Mouse (Mus musculus): ENCODE measurements around the gene Map4k2. TPM values are rescaled to one million over a fixed set of nuclear protein-coding genes. Genes with fewer than 3 reads are reported as not detected.

The Map4k2 gene
- total and polyA plus RNA-seq, 2 experiments from 2014 or later = 18.6 to 102 TPM

- H3K27ac ChIP-seq = no peak overlapping the region
- no peak overlapping the region for H3K4me2 ChIP-seq (ENCODE audit: low read depth, low read length)
- no peak for TF ChIP-seq CTCF (IDR thresholded peaks at IDR 0.05; ENCODE audit: low read depth)
- ATAC-seq (no peak), DNase-seq (ENCODE audit: low spot score) (no peak)
- H3K27me3 ChIP-seq (ENCODE audit: insufficient read depth, low read length) = no peaks in the 10 kb centered on the region
- 94% methylated on average over 5 of the region's 5 CpGs for WGBS
- H3K4me1 ChIP-seq (ENCODE audit: insufficient read depth, low read length) = peaks cover 4% of the 10 kb centered on the region
- no peaks in the 10 kb centered on the region for H3K9me3 ChIP-seq (ENCODE audit: low read length)
- peaks cover 25% of the 10 kb centered on the region for H3K36me3 ChIP-seq (ENCODE audit: insufficient read depth, low read length)
- H3K4me3 ChIP-seq (ENCODE audit: low read length) = no peak overlapping the region
- no peak overlapping the region for H3K9ac ChIP-seq (replicated peaks; ENCODE audit: low read length)
Observed at GRCm38 (mm10) chr19:6381238-6381637, 40.3 kb downstream of the Map4k2 start.

DNA sequence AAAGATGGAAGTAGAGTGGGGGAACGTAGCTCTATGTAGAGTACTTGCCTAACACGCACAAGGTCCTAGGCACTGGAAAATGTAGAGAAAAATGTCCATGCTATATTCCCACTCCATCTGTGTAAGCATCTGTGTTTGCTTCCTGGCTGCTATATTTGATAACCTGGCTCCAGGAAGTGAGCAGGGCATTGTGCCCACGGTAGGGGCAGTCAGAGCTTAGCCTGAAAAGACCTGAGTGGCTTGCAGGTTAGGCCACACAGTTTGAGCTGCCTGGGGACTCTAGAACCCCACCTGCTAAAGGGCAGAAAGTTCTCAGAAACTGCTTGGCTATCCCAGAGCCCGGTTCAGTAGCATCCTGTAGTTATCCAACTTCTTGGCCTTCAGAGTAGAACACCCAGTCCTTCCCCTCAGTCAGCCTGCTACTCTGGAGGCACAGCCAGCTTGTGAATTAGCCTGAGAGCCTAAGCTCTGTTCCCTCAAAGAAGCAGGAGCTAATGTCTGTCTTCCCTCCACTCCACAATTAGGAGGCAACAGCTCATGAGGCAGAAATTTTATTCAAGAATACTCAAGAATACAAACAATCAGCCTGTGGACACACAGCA is 41.5 kb downstream of the Map4k2 start:
- Histone ChIP-seq H3K9ac (replicated peaks; ENCODE audit: low read length) (no peak overlapping the region), H3K27me3 (ENCODE audit: insufficient read depth, low read length) (no peaks in the 10 kb centered on the region), H3K4me3 (ENCODE audit: low read length) (no peak overlapping the region), H3K36me3 (ENCODE audit: insufficient read depth, low read length) (peaks cover 13% of the 10 kb centered on the region; the same call in 1 of the 2 replicates), H3K27ac (no peak overlapping the region), H3K9me3 (ENCODE audit: low read length) (no peaks in the 10 kb centered on the region), H3K4me2 (ENCODE audit: low read depth, low read length) (no peak overlapping the region), H3K4me1 (ENCODE audit: insufficient read depth, low read length) (peaks cover 4% of the 10 kb centered on the region)
- ATAC-seq (no peak), DNase-seq (ENCODE audit: low spot score) (no peak)
- WGBS = 80% methylated on average over 4 of the region's 4 CpGs
- TF ChIP-seq CTCF (IDR thresholded peaks at IDR 0.05; ENCODE audit: low read depth) = no peak

DNA sequence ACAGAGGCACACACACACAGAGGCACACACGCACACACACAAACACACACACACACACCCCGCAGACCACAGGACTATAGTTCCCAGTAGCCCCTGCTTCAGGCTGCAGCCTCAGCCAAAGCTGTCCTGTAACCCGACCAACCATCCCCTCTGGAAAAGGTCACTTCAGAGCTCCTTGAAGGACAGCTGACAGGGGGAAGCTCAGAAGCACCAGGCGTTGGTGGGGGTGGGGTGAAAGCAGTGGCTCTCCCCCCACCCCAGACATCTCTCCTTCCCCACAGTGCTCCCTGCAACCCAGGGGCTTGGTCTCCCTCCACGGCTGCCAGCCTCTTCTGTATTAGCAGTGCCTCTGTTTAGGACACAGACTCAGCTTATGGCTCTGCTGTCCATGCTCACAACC is 42.5 kb downstream of the Map4k2 start:
- peaks cover 4% of the 10 kb centered on the region; the same call in 1 of the 2 replicates for H3K4me1 ChIP-seq (ENCODE audit: insufficient read depth, low read length)
- no peaks in the 10 kb centered on the region for H3K27me3 ChIP-seq (ENCODE audit: insufficient read depth, low read length)
- no peak for TF ChIP-seq CTCF (IDR thresholded peaks at IDR 0.05; ENCODE audit: low read depth)
- H3K9ac ChIP-seq (replicated peaks; ENCODE audit: low read length) = no peak overlapping the region
- 47% methylated on average over 5 of the region's 5 CpGs for WGBS
- DNase-seq (ENCODE audit: low spot score) (no peak), ATAC-seq (0 out of 2 replicates have a peak, but pooled peaks have one; percentile 21)
- H3K27ac ChIP-seq = peak overlapping the region; percentile 0; the same call in 1 of the 2 replicates
- H3K36me3 ChIP-seq (ENCODE audit: insufficient read depth, low read length) = peaks cover 3% of the 10 kb centered on the region; the same call in 1 of the 2 replicates
- no peaks in the 10 kb centered on the region for H3K9me3 ChIP-seq (ENCODE audit: low read length)
- no peak overlapping the region for H3K4me2 ChIP-seq (ENCODE audit: low read depth, low read length)
- no peak overlapping the region for H3K4me3 ChIP-seq (ENCODE audit: low read length)

DNA sequence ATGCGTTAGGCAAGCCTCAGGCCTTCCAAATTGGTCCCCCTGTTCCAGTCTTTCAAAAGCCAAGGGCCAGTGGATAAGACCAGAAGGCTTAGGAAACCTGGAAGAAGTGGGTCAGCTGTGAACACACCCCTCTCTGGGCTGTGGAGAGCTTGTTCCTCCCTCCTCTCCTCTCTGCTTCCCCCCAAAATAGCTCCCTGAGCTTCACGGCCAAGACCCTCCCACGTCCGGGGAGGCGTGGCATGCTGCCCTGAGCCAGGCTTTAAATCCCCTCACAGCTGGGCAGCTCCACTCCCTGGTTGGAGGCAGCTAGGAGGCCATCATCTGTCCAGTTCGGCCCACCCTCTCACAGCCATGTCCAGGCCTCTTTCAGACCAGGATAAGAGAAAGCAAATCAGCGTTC is 43.2 kb downstream of the Map4k2 start, which contains the start of gene Pygm:
Gene Pygm, plus strand, starts transcription at position 272 of the 400 bp plus-strand sequence.
- H3K4me1 ChIP-seq (ENCODE audit: insufficient read depth, low read length) = peaks cover 4% of the 10 kb centered on the region; the same call in 1 of the 2 replicates
- WGBS = 23% methylated on average over 7 of the region's 7 CpGs
- no peaks in the 10 kb centered on the region for H3K27me3 ChIP-seq (ENCODE audit: insufficient read depth, low read length)
- no peak within 1 kb of the TSS for H3K9ac ChIP-seq (replicated peaks; ENCODE audit: low read length)
- DNase-seq (ENCODE audit: low spot score) = peak; percentile 37
- H3K9me3 ChIP-seq (ENCODE audit: low read length) = no peaks in the 10 kb centered on the region
- H3K27ac ChIP-seq = peak within 1 kb of the TSS; percentile 0; the same call in 1 of the 2 replicates
- H3K36me3 ChIP-seq (ENCODE audit: insufficient read depth, low read length) = no peaks in the 10 kb centered on the region
- H3K4me2 ChIP-seq (ENCODE audit: low read depth, low read length) = no peak within 1 kb of the TSS
- no peak for TF ChIP-seq CTCF (IDR thresholded peaks at IDR 0.05; ENCODE audit: low read depth)
- H3K4me3 ChIP-seq (ENCODE audit: low read length) = no peak within 1 kb of the TSS
- peak; percentile 12; the same call in 1 of the 2 replicates for ATAC-seq

DNA sequence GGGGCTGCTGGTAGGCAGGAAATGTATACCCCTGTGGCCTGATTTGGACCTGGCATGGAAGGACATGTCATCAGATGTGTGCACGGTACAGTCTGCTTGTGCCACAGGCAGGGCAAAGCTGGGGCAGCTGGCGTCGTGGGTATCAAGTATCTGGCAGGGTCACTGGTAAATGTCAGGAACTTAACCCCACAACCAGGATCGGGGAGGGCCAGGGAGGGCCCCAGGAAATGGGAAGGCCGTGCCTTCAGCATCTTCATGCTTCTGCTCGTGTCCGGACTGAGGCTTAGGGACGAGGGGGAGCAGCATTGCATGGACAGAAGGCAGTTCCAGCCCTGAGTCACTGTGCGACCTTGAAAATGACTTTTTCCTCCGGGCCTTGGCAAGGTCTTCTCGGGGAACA is 44.0 kb downstream of the Map4k2 start:
- Histone ChIP-seq H3K4me3 (ENCODE audit: low read length) (no peak overlapping the region), H3K27me3 (ENCODE audit: insufficient read depth, low read length) (no peaks in the 10 kb centered on the region), H3K4me1 (ENCODE audit: insufficient read depth, low read length) (peaks cover 4% of the 10 kb centered on the region; the same call in 1 of the 2 replicates), H3K27ac (no peak overlapping the region), H3K4me2 (ENCODE audit: low read depth, low read length) (no peak overlapping the region), H3K9me3 (ENCODE audit: low read length) (no peaks in the 10 kb centered on the region), H3K9ac (replicated peaks; ENCODE audit: low read length) (no peak overlapping the region), H3K36me3 (ENCODE audit: insufficient read depth, low read length) (no peaks in the 10 kb centered on the region)
- ATAC-seq (no peak), DNase-seq (ENCODE audit: low spot score) (no peak)
- TF ChIP-seq CTCF (IDR thresholded peaks at IDR 0.05; ENCODE audit: low read depth) = no peak
- 79% methylated on average over 11 of the region's 11 CpGs for WGBS

DNA sequence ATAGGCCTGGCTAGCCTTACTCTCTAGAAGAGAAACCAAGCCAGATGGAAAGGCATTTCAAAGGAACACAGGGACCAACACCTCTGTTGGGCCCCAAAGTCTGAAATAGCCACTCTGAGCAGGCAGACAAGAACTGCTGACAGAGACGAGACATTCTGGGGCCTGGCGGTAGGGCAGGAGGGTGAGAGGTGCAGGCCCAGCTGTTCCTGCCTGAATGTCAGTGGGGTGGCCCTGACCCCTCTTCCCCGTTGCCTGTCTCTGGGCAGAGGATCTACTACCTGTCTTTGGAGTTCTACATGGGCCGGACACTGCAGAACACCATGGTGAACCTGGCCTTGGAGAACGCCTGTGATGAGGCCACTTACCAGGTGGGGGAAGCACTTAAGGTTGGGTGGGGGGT is 44.5 kb downstream of the Map4k2 start:
- DNase-seq (ENCODE audit: low spot score) = no peak
- TF ChIP-seq CTCF (IDR thresholded peaks at IDR 0.05; ENCODE audit: low read depth) = no peak
- Histone ChIP-seq H3K36me3 (ENCODE audit: insufficient read depth, low read length) (no peaks in the 10 kb centered on the region), H3K9ac (replicated peaks; ENCODE audit: low read length) (no peak overlapping the region), H3K27me3 (ENCODE audit: insufficient read depth, low read length) (no peaks in the 10 kb centered on the region), H3K4me3 (ENCODE audit: low read length) (no peak overlapping the region), H3K27ac (no peak overlapping the region), H3K4me2 (ENCODE audit: low read depth, low read length) (no peak overlapping the region), H3K4me1 (ENCODE audit: insufficient read depth, low read length) (peaks cover 4% of the 10 kb centered on the region; the same call in 1 of the 2 replicates), H3K9me3 (ENCODE audit: low read length) (no peaks in the 10 kb centered on the region)
- WGBS = 82% methylated on average over 5 of the region's 5 CpGs
- ATAC-seq = no peak

GRCm38 (mm10) chr19:6385821-6386220 is 44.9 kb downstream of the Map4k2 start:
- H3K9me3 ChIP-seq (ENCODE audit: low read length) = no peaks in the 10 kb centered on the region
- 91% methylated on average over 7 of the region's 7 CpGs for WGBS
- no peak for ATAC-seq
- no peak for TF ChIP-seq CTCF (IDR thresholded peaks at IDR 0.05; ENCODE audit: low read depth)
- no peak for DNase-seq (ENCODE audit: low spot score)
- H3K4me3 ChIP-seq (ENCODE audit: low read length) = no peak overlapping the region
- H3K27me3 ChIP-seq (ENCODE audit: insufficient read depth, low read length) = no peaks in the 10 kb centered on the region
- H3K36me3 ChIP-seq (ENCODE audit: insufficient read depth, low read length) = no peaks in the 10 kb centered on the region
- H3K4me2 ChIP-seq (ENCODE audit: low read depth, low read length) = no peak overlapping the region
- H3K27ac ChIP-seq = no peak overlapping the region
- peaks cover 4% of the 10 kb centered on the region; the same call in 1 of the 2 replicates for H3K4me1 ChIP-seq (ENCODE audit: insufficient read depth, low read length)
- H3K9ac ChIP-seq (replicated peaks; ENCODE audit: low read length) = no peak overlapping the region
